Mouse (Mus musculus): ENCODE results near the gene Sh3tc1. TPM values are rescaled to one million over a fixed set of nuclear protein-coding genes. Genes with fewer than 3 reads are reported as not detected.

Gene Sh3tc1
- polyA plus RNA-seq, 2 experiments: 2.9 to 5.2 TPM

GRCm38 (mm10) chr5:35768997-35769396 is 29.2 kb upstream of the Sh3tc1 start:
- Histone ChIP-seq H3K27me3 (ENCODE audit: control insufficient read depth, insufficient read depth, low read length) (no peaks in the 10 kb centered on the region), H3K36me3 (ENCODE audit: control insufficient read depth, insufficient read depth, low read length) (no peaks in the 10 kb centered on the region), H3K4me3 (replicated peaks; ENCODE audit: low read length) (no peak overlapping the region), H3K9ac (ENCODE audit: low read depth, low read length, severe bottlenecking) (no peak overlapping the region), H3K27ac (replicated peaks; ENCODE audit: low read depth, low read length) (no peak overlapping the region), H3K4me1 (ENCODE audit: control insufficient read depth, insufficient read depth, low read length) (peaks cover 11% of the 10 kb centered on the region), H3K9me3 (ENCODE audit: control insufficient read depth, low read length) (no peaks in the 10 kb centered on the region), H3K4me2 (replicated peaks; ENCODE audit: low read depth, low read length, severe bottlenecking) (no peak overlapping the region)
- ATAC-seq (ENCODE audit: low FRiP score, low read depth): no peak
- DNase-seq (ENCODE audit: low spot score): no peak
- WGBS: 80% methylated on average over 7 of the region's 7 CpGs
- TF ChIP-seq POLR2A (IDR thresholded peaks at IDR 0.05; ENCODE audit: borderline replicate concordance, extremely low read depth, insufficient read depth, insufficient read length): no peak

DNA sequence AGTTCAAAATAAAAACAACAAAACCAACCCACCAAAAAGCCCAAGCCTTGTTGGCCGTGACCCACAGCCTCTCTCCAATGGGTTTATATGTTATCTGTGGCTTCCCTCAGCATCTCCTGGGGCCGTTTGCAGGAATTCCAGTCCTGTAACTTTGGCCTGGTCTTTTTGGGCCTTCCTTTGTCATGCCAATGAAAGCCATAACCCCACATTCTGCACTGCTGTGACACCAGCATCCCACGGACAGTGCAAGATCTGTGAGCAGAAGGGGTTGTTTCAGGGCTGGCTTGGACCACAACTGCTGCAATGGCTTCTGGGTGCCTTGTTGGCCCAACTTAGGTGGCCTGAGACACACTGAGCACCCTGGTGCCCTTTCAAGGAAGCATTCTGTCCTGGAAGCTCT is 28.7 kb upstream of the Sh3tc1 start:
- Histone ChIP-seq H3K9me3 (ENCODE audit: control insufficient read depth, low read length) (no peaks in the 10 kb centered on the region), H3K4me1 (ENCODE audit: control insufficient read depth, insufficient read depth, low read length) (peaks cover 6% of the 10 kb centered on the region), H3K27me3 (ENCODE audit: control insufficient read depth, insufficient read depth, low read length) (no peaks in the 10 kb centered on the region), H3K27ac (replicated peaks; ENCODE audit: low read depth, low read length) (no peak overlapping the region), H3K4me2 (replicated peaks; ENCODE audit: low read depth, low read length, severe bottlenecking) (no peak overlapping the region), H3K36me3 (ENCODE audit: control insufficient read depth, insufficient read depth, low read length) (no peaks in the 10 kb centered on the region), H3K4me3 (replicated peaks; ENCODE audit: low read length) (no peak overlapping the region), H3K9ac (ENCODE audit: low read depth, low read length, severe bottlenecking) (no peak overlapping the region)
- no peak for ATAC-seq (ENCODE audit: low FRiP score, low read depth)
- no peak for TF ChIP-seq POLR2A (IDR thresholded peaks at IDR 0.05; ENCODE audit: borderline replicate concordance, extremely low read depth, insufficient read depth, insufficient read length)
- no peak for DNase-seq (ENCODE audit: low spot score)
- 56% methylated on average over 3 of the region's 3 CpGs for WGBS

- Histone ChIP-seq H3K9me3 (ENCODE audit: control insufficient read depth, low read length) (no peaks in the 10 kb centered on the region), H3K36me3 (ENCODE audit: control insufficient read depth, insufficient read depth, low read length) (no peaks in the 10 kb centered on the region), H3K4me3 (replicated peaks; ENCODE audit: low read length) (no peak overlapping the region), H3K27me3 (ENCODE audit: control insufficient read depth, insufficient read depth, low read length) (0 out of 2 replicates have a peak, but pooled peaks cover under 1% of the 10 kb centered on the region), H3K27ac (replicated peaks; ENCODE audit: low read depth, low read length) (no peak overlapping the region), H3K4me1 (ENCODE audit: control insufficient read depth, insufficient read depth, low read length) (no peaks in the 10 kb centered on the region), H3K9ac (ENCODE audit: low read depth, low read length, severe bottlenecking) (no peak overlapping the region), H3K4me2 (replicated peaks; ENCODE audit: low read depth, low read length, severe bottlenecking) (no peak overlapping the region)
- no peak for ATAC-seq (ENCODE audit: low FRiP score, low read depth)
- TF ChIP-seq POLR2A (IDR thresholded peaks at IDR 0.05; ENCODE audit: borderline replicate concordance, extremely low read depth, insufficient read depth, insufficient read length): no peak
- 83% methylated on average over 6 of the region's 6 CpGs for WGBS
- DNase-seq (ENCODE audit: low spot score): no peak
These were observed 26.1 kb upstream of the Sh3tc1 start for GRCm38 (mm10) chr5:35765909-35766308.

DNA sequence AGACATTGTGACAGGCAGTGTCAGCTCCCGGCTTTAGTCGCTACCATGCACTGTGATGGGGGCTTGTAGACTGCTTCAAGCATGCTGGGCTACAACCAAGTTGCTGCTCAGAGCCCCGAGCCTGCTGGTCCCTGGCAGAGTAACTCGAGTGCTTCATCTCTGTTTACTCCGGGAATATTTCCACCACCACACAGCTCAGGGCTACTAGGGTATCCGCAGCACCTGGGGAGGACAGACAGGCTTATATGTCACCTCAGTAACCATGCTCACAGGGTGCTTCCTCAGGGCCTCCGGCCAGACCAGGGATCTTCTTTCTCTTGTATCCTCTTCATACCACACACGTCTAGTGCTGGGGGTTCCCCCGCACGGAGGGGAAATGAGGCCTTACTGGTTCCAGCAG is 23.1 kb upstream of the Sh3tc1 start:
- H3K4me3 ChIP-seq (replicated peaks; ENCODE audit: low read length): no peak overlapping the region
- no peaks in the 10 kb centered on the region for H3K4me1 ChIP-seq (ENCODE audit: control insufficient read depth, insufficient read depth, low read length)
- no peaks in the 10 kb centered on the region for H3K36me3 ChIP-seq (ENCODE audit: control insufficient read depth, insufficient read depth, low read length)
- no peaks in the 10 kb centered on the region for H3K9me3 ChIP-seq (ENCODE audit: control insufficient read depth, low read length)
- H3K27me3 ChIP-seq (ENCODE audit: control insufficient read depth, insufficient read depth, low read length): peaks cover 28% of the 10 kb centered on the region
- ATAC-seq (ENCODE audit: low FRiP score, low read depth) (no peak), DNase-seq (ENCODE audit: low spot score) (no peak)
- H3K27ac ChIP-seq (replicated peaks; ENCODE audit: low read depth, low read length): no peak overlapping the region
- 69% methylated on average over 10 of the region's 10 CpGs for WGBS
- TF ChIP-seq POLR2A (IDR thresholded peaks at IDR 0.05; ENCODE audit: borderline replicate concordance, extremely low read depth, insufficient read depth, insufficient read length): no peak
- no peak overlapping the region for H3K4me2 ChIP-seq (replicated peaks; ENCODE audit: low read depth, low read length, severe bottlenecking)
- H3K9ac ChIP-seq (ENCODE audit: low read depth, low read length, severe bottlenecking): no peak overlapping the region

GRCm38 (mm10) chr5:35762388-35762787 is 22.6 kb upstream of the Sh3tc1 start:
- H3K4me2 ChIP-seq (replicated peaks; ENCODE audit: low read depth, low read length, severe bottlenecking): no peak overlapping the region
- no peaks in the 10 kb centered on the region for H3K4me1 ChIP-seq (ENCODE audit: control insufficient read depth, insufficient read depth, low read length)
- no peaks in the 10 kb centered on the region for H3K36me3 ChIP-seq (ENCODE audit: control insufficient read depth, insufficient read depth, low read length)
- WGBS: 71% methylated on average over 5 of the region's 5 CpGs
- no peak for ATAC-seq (ENCODE audit: low FRiP score, low read depth)
- H3K9ac ChIP-seq (ENCODE audit: low read depth, low read length, severe bottlenecking): no peak overlapping the region
- no peak overlapping the region for H3K27ac ChIP-seq (replicated peaks; ENCODE audit: low read depth, low read length)
- H3K9me3 ChIP-seq (ENCODE audit: control insufficient read depth, low read length): no peaks in the 10 kb centered on the region
- H3K4me3 ChIP-seq (replicated peaks; ENCODE audit: low read length): no peak overlapping the region
- TF ChIP-seq POLR2A (IDR thresholded peaks at IDR 0.05; ENCODE audit: borderline replicate concordance, extremely low read depth, insufficient read depth, insufficient read length): no peak
- peaks cover 29% of the 10 kb centered on the region for H3K27me3 ChIP-seq (ENCODE audit: control insufficient read depth, insufficient read depth, low read length)
- DNase-seq (ENCODE audit: low spot score): no peak

DNA sequence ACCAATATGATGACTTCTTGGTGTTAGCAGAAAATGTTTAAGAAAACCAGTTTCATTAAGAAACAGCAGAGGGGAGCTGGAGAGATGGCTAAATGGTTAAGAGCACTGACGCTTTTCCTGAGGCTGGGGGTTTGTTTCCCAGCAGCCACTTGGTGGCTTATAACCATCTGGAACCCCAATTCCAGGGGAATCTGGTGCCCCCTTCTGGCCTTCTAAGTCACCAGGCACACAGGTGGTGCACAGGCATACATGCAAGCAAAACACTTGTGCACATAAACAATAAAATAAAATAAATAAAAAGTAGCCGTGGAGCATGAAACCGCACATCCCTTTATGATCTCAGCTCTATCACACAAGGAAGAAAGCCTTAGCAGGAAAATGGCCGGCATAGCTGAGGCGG is 21.5 kb upstream of the Sh3tc1 start:
- WGBS: 78% methylated on average over 5 of the region's 5 CpGs

More for the DNA sequence above, 21.5 kb upstream of the Sh3tc1 start:
- H3K4me2 ChIP-seq (replicated peaks; ENCODE audit: low read depth, low read length, severe bottlenecking): no peak overlapping the region
- no peaks in the 10 kb centered on the region for H3K9me3 ChIP-seq (ENCODE audit: control insufficient read depth, low read length)
- DNase-seq (ENCODE audit: low spot score): no peak
- H3K4me1 ChIP-seq (ENCODE audit: control insufficient read depth, insufficient read depth, low read length): 0 out of 2 replicates have a peak, but pooled peaks cover 3% of the 10 kb centered on the region
- no peak overlapping the region for H3K27ac ChIP-seq (replicated peaks; ENCODE audit: low read depth, low read length)
- no peak for TF ChIP-seq POLR2A (IDR thresholded peaks at IDR 0.05; ENCODE audit: borderline replicate concordance, extremely low read depth, insufficient read depth, insufficient read length)
- no peak overlapping the region for H3K9ac ChIP-seq (ENCODE audit: low read depth, low read length, severe bottlenecking)
- peaks cover 29% of the 10 kb centered on the region for H3K27me3 ChIP-seq (ENCODE audit: control insufficient read depth, insufficient read depth, low read length)
- ATAC-seq (ENCODE audit: low FRiP score, low read depth): no peak
- no peak overlapping the region for H3K4me3 ChIP-seq (replicated peaks; ENCODE audit: low read length)
- H3K36me3 ChIP-seq (ENCODE audit: control insufficient read depth, insufficient read depth, low read length): no peaks in the 10 kb centered on the region
